Mouse (Mus musculus): Measurements from ENCODE around the gene Gjb1. TPM values are rescaled to one million over a fixed set of nuclear protein-coding genes. Genes with fewer than 3 reads are reported as not detected.

Gene Gjb1
- total RNA-seq, 2 experiments from 2014 or later = 6.4 to 8.8 TPM

- no peak overlapping the region for H3K4me3 ChIP-seq
- DNase-seq (ENCODE audit: extremely low spot score in 1 of 2, low spot score in 2 of 2) = no peak
- TF ChIP-seq CTCF (IDR thresholded peaks at IDR 0.05) = no peak
- no peak overlapping the region for H3K27ac ChIP-seq
- intact Hi-C loops (cut with DNase I) = no loop called here
These were observed 7.2 kb upstream of the Gjb1 start for GRCm38 (mm10) chrX:101369001-101369400.

GRCm38 (mm10) chrX:101370573-101370972, 5.6 kb upstream of the Gjb1 start:
- intact Hi-C loops (cut with DNase I) = no loop called here
- H3K4me3 ChIP-seq = no peak overlapping the region
- TF ChIP-seq CTCF (IDR thresholded peaks at IDR 0.05) = no peak
- no peak overlapping the region for H3K27ac ChIP-seq
- DNase-seq (ENCODE audit: extremely low spot score in 1 of 2, low spot score in 2 of 2) = no peak

GRCm38 (mm10) chrX:101372946-101373345, 3.2 kb upstream of the Gjb1 start:
- Histone ChIP-seq H3K4me3 (no peak overlapping the region), H3K27ac (no peak overlapping the region)
- TF ChIP-seq CTCF (IDR thresholded peaks at IDR 0.05) = no peak
- DNase-seq (ENCODE audit: extremely low spot score in 1 of 2, low spot score in 2 of 2) = no peak
- intact Hi-C loops (cut with DNase I) = no loop called here

GRCm38 (mm10) chrX:101377076-101377475, 898 bp downstream of the Gjb1 start:
- no peak for TF ChIP-seq CTCF (IDR thresholded peaks at IDR 0.05)
- no peak for DNase-seq (ENCODE audit: extremely low spot score in 1 of 2, low spot score in 2 of 2)
- intact Hi-C loops (cut with DNase I) = no loop called here
- no peak overlapping the region for H3K27ac ChIP-seq
- H3K4me3 ChIP-seq = no peak overlapping the region

- no peak for DNase-seq (ENCODE audit: extremely low spot score in 1 of 2, low spot score in 2 of 2)
- intact Hi-C loops (cut with DNase I) = loop anchor here (1.0 kb wide), 1 partner anchor 44 kb away; no protein-coding TSS in a partner anchor
- Histone ChIP-seq H3K4me3 (no peak overlapping the region), H3K27ac (no peak overlapping the region)
- TF ChIP-seq CTCF (IDR thresholded peaks at IDR 0.05) = no peak
These were observed 3.6 kb downstream of the Gjb1 start for GRCm38 (mm10) chrX:101379744-101380143.

GRCm38 (mm10) chrX:101383455-101383854, 7.3 kb downstream of the Gjb1 start:
- no peak for TF ChIP-seq CTCF (IDR thresholded peaks at IDR 0.05)
- H3K27ac ChIP-seq = no peak overlapping the region
- no peak overlapping the region for H3K4me3 ChIP-seq
- DNase-seq (ENCODE audit: extremely low spot score in 1 of 2, low spot score in 2 of 2) = no peak
- intact Hi-C loops (cut with DNase I) = no loop called here

- DNase-seq (ENCODE audit: extremely low spot score in 1 of 2, low spot score in 2 of 2) = peak in 1 of 2 experiments; percentile 20
- H3K4me3 ChIP-seq = peak overlapping the region; percentile 36
- no peak for TF ChIP-seq CTCF (IDR thresholded peaks at IDR 0.05)
- intact Hi-C loops (cut with DNase I) = no loop called here
- H3K27ac ChIP-seq = peak overlapping the region; percentile 54; the same call in 1 of the 2 replicates
These were observed 8.4 kb downstream of the Gjb1 start for GRCm38 (mm10) chrX:101384439-101385137.

GRCm38 (mm10) chrX:101386222-101386621, 10.0 kb downstream of the Gjb1 start:
- H3K4me3 ChIP-seq = no peak overlapping the region
- H3K27ac ChIP-seq = no peak overlapping the region
- intact Hi-C loops (cut with DNase I) = no loop called here
- TF ChIP-seq CTCF (IDR thresholded peaks at IDR 0.05) = no peak
- DNase-seq (ENCODE audit: extremely low spot score in 1 of 2, low spot score in 2 of 2) = no peak

GRCm38 (mm10) chrX:101388866-101389537, 12.8 kb downstream of the Gjb1 start:
- TF ChIP-seq CTCF (IDR thresholded peaks at IDR 0.05) = no peak
- Histone ChIP-seq H3K4me3 (no peak overlapping the region), H3K27ac (no peak overlapping the region)
- intact Hi-C loops (cut with DNase I) = no loop called here
- DNase-seq (ENCODE audit: extremely low spot score in 1 of 2, low spot score in 2 of 2) = no peak

- no peak for DNase-seq (ENCODE audit: extremely low spot score in 1 of 2, low spot score in 2 of 2)
- intact Hi-C loops (cut with DNase I) = no loop called here
- TF ChIP-seq CTCF (IDR thresholded peaks at IDR 0.05) = no peak
- H3K27ac ChIP-seq = no peak overlapping the region
- H3K4me3 ChIP-seq = no peak overlapping the region
These were observed 18.2 kb downstream of the Gjb1 start for GRCm38 (mm10) chrX:101394341-101394740.

- no peak for DNase-seq (ENCODE audit: extremely low spot score in 1 of 2, low spot score in 2 of 2)
- Histone ChIP-seq H3K27ac (no peak overlapping the region), H3K4me3 (no peak overlapping the region)
- intact Hi-C loops (cut with DNase I) = no loop called here
- TF ChIP-seq CTCF (IDR thresholded peaks at IDR 0.05) = no peak
These were observed 20.3 kb downstream of the Gjb1 start for GRCm38 (mm10) chrX:101396459-101396858.

GRCm38 (mm10) chrX:101418946-101419724, 43.0 kb downstream of the Gjb1 start:
- peak; percentile 43 for TF ChIP-seq CTCF (IDR thresholded peaks at IDR 0.05)
- intact Hi-C loops (cut with DNase I) = loop anchor here (1.0 to 5.0 kb wide), 4 partner anchors 10 to 287 kb away; partner anchors contain the start of genes Nono and Taf1
- peak overlapping the region; percentile 91 for H3K27ac ChIP-seq
- H3K4me3 ChIP-seq = peak overlapping the region; percentile 59
- peak; percentile 31 to 46 for DNase-seq (ENCODE audit: extremely low spot score in 1 of 2, low spot score in 2 of 2)

Measured in left cerebral cortex, adult 2 months (tissue).